ENCODE assay signal across 8 mouse cellular contexts in genomic region chr2:160729851-160730796, GRCm38 (mm10). TPM values are rescaled to one million over a fixed set of nuclear protein-coding genes. Genes with fewer than 3 reads are reported as not detected.
DNase-seq lines count a peak whose midpoint lies in the region; ATAC-seq and TF ChIP-seq lines count a peak whose summit lies in the region.

No protein-coding gene starts in this region.

- no peaks in the 10 kb centered on the region for H3K9me3 ChIP-seq in heart, embryonic 12.5 days (replicated peaks)
- H3K9me3 ChIP-seq in midbrain, embryonic 14.5 days (ENCODE audit: control insufficient read depth, low read length), result no peaks in the 10 kb centered on the region

- 12% methylated on average over 17 of the region's 17 CpGs for WGBS in liver, adult 2 months
- 28% methylated on average over 17 of the region's 17 CpGs for WGBS in heart, embryonic 12.5 days
- 27% methylated on average over 17 of the region's 17 CpGs for WGBS in midbrain, embryonic 14.5 days

- H3K27ac ChIP-seq in liver, adult 2 months (replicated peaks; ENCODE audit: insufficient read depth, low read depth, low read length), result peak overlapping the region; percentile 98
- H3K27ac ChIP-seq in heart, embryonic 12.5 days (ENCODE audit: poor library complexity, severe bottlenecking), result no peak overlapping the region
- H3K27ac ChIP-seq in midbrain, embryonic 14.5 days (replicated peaks; ENCODE audit: low read depth, low read length), result peak overlapping the region; percentile 99

- TF ChIP-seq CTCF in liver, adult 2 months (IDR thresholded peaks at IDR 0.05; ENCODE audit: low read depth, low read length), result peak; percentile 57; the same call in 1 of the 2 replicates
- TF ChIP-seq CTCF in brain, embryonic 14.5 days (IDR thresholded peaks at IDR 0.05; ENCODE audit: borderline replicate concordance, extremely low read depth, insufficient read depth, insufficient read length), result peak; percentile 39; the same call in 1 of the 2 replicates

- TF ChIP-seq POLR2A in liver, adult 2 months (IDR thresholded peaks at IDR 0.05; ENCODE audit: extremely low read depth, insufficient read depth, low read length), result no peak
- TF ChIP-seq POLR2A in brain, embryonic 14.5 days (IDR thresholded peaks at IDR 0.05; ENCODE audit: borderline replicate concordance, extremely low read depth, insufficient read depth, insufficient read length, poor library complexity, severe bottlenecking), result no peak

- H3K79me2 ChIP-seq in liver, adult 2 months (ENCODE audit: control insufficient read depth, insufficient read depth, low read length), result peaks cover 29% of the 10 kb centered on the region

- peak; percentile 90 for DNase-seq in liver, adult 2 months (ENCODE audit: extremely low read depth, low read depth, low spot score)
- DNase-seq in liver, result no peak
- DNase-seq in brain, embryonic 14.5 days (ENCODE audit: low read depth), result peak; percentile 59
- peak; percentile 56 for DNase-seq in kidney, postnatal 10 days
- peak; percentile 60 for DNase-seq in midbrain, embryonic 14.5 days
- no peak for DNase-seq in left cerebral cortex, adult 9 months (ENCODE audit: low spot score in 2 of 2)

- no peaks in the 10 kb centered on the region for H3K27me3 ChIP-seq in liver, adult 2 months (ENCODE audit: control insufficient read depth, insufficient read depth, low read length)
- no peaks in the 10 kb centered on the region for H3K27me3 ChIP-seq in heart, embryonic 12.5 days (replicated peaks)
- no peaks in the 10 kb centered on the region for H3K27me3 ChIP-seq in midbrain, embryonic 14.5 days (ENCODE audit: control insufficient read depth, insufficient read depth, low read length)

- peaks cover 33% of the 10 kb centered on the region for H3K4me1 ChIP-seq in liver, adult 2 months (ENCODE audit: control insufficient read depth, insufficient read depth, low read length)
- peaks cover 39% of the 10 kb centered on the region for H3K4me1 ChIP-seq in heart, embryonic 12.5 days (replicated peaks)
- H3K4me1 ChIP-seq in midbrain, embryonic 14.5 days (ENCODE audit: control insufficient read depth, insufficient read depth, low read length), result peaks cover 39% of the 10 kb centered on the region

- peak overlapping the region; percentile 92 for H3K4me2 ChIP-seq in heart, embryonic 12.5 days
- peak overlapping the region; percentile 75 for H3K4me2 ChIP-seq in midbrain, embryonic 14.5 days (ENCODE audit: low read length)

- peak overlapping the region; percentile 99 for H3K4me3 ChIP-seq in liver, adult 2 months (ENCODE audit: insufficient read depth, low read depth, low read length)
- H3K4me3 ChIP-seq in heart, embryonic 12.5 days, result peak overlapping the region; percentile 69
- peak overlapping the region; percentile 89 for H3K4me3 ChIP-seq in midbrain, embryonic 14.5 days (replicated peaks; ENCODE audit: low read depth, low read length)

- peak overlapping the region; percentile 96 for H3K9ac ChIP-seq in liver, adult 2 months (ENCODE audit: low read depth, low read length)
- peak overlapping the region; percentile 89 for H3K9ac ChIP-seq in heart, embryonic 12.5 days
- peak overlapping the region; percentile 100 for H3K9ac ChIP-seq in midbrain, embryonic 14.5 days (replicated peaks; ENCODE audit: low read length)

- no peak for ATAC-seq in heart, embryonic 12.5 days (ENCODE audit: insufficient number of reproducible peaks, low FRiP score)
- no peak for ATAC-seq in midbrain, embryonic 14.5 days (ENCODE audit: low FRiP score, low TSS enrichment)
- ATAC-seq in monocyte, adult 5-6 weeks (replicated peaks; ENCODE audit: insufficient number of reproducible peaks, low FRiP score, low TSS enrichment, poor library complexity, severe bottlenecking), result no peak

- no peaks in the 10 kb centered on the region for H3K36me3 ChIP-seq in liver, adult 2 months (ENCODE audit: control insufficient read depth, insufficient read depth, low read length)
- peaks cover 7% of the 10 kb centered on the region for H3K36me3 ChIP-seq in heart, embryonic 12.5 days
- H3K36me3 ChIP-seq in midbrain, embryonic 14.5 days (ENCODE audit: control insufficient read depth, insufficient read depth, low read length), result peaks cover 15% of the 10 kb centered on the region

RNA-seq across cellular contexts. Expression of gene Plcg1, which starts 1.0 kb away (rescaled TPM):
- total RNA-seq in liver, adult 2 months (2014; rRNA removed), result 37.3 and 40.9 TPM in 2 replicates
- 24.9 and 30.0 TPM in 2 replicates for polyA plus RNA-seq in liver, adult 2 months (2012; rRNA removed)
- polyA plus RNA-seq in brain, embryonic 14.5 days (2012; rRNA removed), result 158 and 159 TPM in 2 replicates
- polyA plus RNA-seq in heart, embryonic 12.5 days (2016; fragmentation: Nextera tagmentation; extraction: Ambion mirVana), result 47.4 TPM in 2 replicates
- 51.7 and 68.8 TPM in 2 replicates for polyA plus RNA-seq in midbrain, embryonic 14.5 days (2014; fragmentation: Nextera tagmentation; extraction: Ambion mirVana)
- 7.9 to 14.9 TPM (median 14.5 TPM) in 3 replicates for total RNA-seq in monocyte, adult 5-6 weeks (2017)

Comparison
In these comparisons a context has a peak if more than half of its experiments do, and no peak if none do; other contexts are left out.
1. DNase-seq: peak in liver, adult 2 months (single experiment), brain, embryonic 14.5 days (single experiment), kidney, postnatal 10 days (single experiment) and midbrain, embryonic 14.5 days (single experiment); none in liver (single experiment) and left cerebral cortex, adult 9 months (0 of 2).
2. Peak in every context shown above with its lines, with median percentiles within 50 percentile points of each other: H3K4me3 ChIP-seq and H3K9ac ChIP-seq.